Mouse (Mus musculus): ENCODE data around the gene Plekhm2. TPM values are rescaled to one million over a fixed set of nuclear protein-coding genes. Genes with fewer than 3 reads are reported as not detected.

Gene Plekhm2
- total and polyA plus RNA-seq, 3 experiments, result 12.4 to 28.2 (median 13.7) TPM

GRCm38 (mm10) chr4:141623037-141623436, 41.7 kb downstream of the Plekhm2 start:
- Histone ChIP-seq H3K36me3 (replicated peaks in 1 of 2; ENCODE audit: control insufficient read depth in 1 of 2, insufficient read depth in 1 of 2, low read length in 1 of 2) (peaks cover 13 to 32% of the 10 kb centered on the region in 2 experiments), H3K4me1 (ENCODE audit: control insufficient read depth in 1 of 2, insufficient read depth in 2 of 2) (peaks cover 32 to 74% of the 10 kb centered on the region in 2 experiments), H3K27ac (ENCODE audit: insufficient read depth, low read depth) (0 out of 2 replicates have a peak overlapping the region, but pooled peaks have one; percentile 94), H3K9ac (ENCODE audit: insufficient read depth, low read depth) (no peak overlapping the region), H3K79me2 (replicated peaks; ENCODE audit: control insufficient read depth, extremely low read depth, insufficient read depth, poor library complexity, severe bottlenecking) (no peaks in the 10 kb centered on the region), H3K4me2 (ENCODE audit: insufficient read depth, low read depth, poor library complexity, severe bottlenecking) (no peak overlapping the region), H3K27me3 (replicated peaks) (no peaks in the 10 kb centered on the region), H3K9me3 (replicated peaks; ENCODE audit: low read length) (no peaks in the 10 kb centered on the region), H3K4me3 (replicated peaks in 1 of 3; ENCODE audit: low read depth in 2 of 3, low read length in 2 of 3, poor library complexity in 1 of 3) (peak overlapping the region in 1 of 3 experiments; percentile 17)
- in situ Hi-C loops (cut with MboI; ENCODE audit: low pct_ligation_motif_present, low pct_unique_long_range_greater_than_20kb, low sequenced_read_pairs) (no loop called here), dilution Hi-C loops (cut with MboI; ENCODE audit: extremely low pct_ligation_motif_present, extremely low pct_unique_long_range_greater_than_20kb, low sequenced_read_pairs) (no loop called here)
- DNase-seq (ENCODE audit: extremely low read depth), result no peak
- TF ChIP-seq MEF2A (IDR thresholded peaks at IDR 0.05; ENCODE audit: borderline replicate concordance, low read depth, low read length) (no peak), POLR2A (IDR thresholded peaks at IDR 0.05; ENCODE audit: low read depth, low read length) (no peak)

GRCm38 (mm10) chr4:141622580-141622979, 42.1 kb downstream of the Plekhm2 start:
- H3K4me2 ChIP-seq (ENCODE audit: insufficient read depth, low read depth, poor library complexity, severe bottlenecking), result no peak overlapping the region
- H3K9me3 ChIP-seq (replicated peaks; ENCODE audit: low read length), result no peaks in the 10 kb centered on the region
- H3K79me2 ChIP-seq (replicated peaks; ENCODE audit: control insufficient read depth, extremely low read depth, insufficient read depth, poor library complexity, severe bottlenecking), result no peaks in the 10 kb centered on the region
- DNase-seq (ENCODE audit: extremely low read depth), result no peak
- no peak overlapping the region for H3K4me3 ChIP-seq (replicated peaks in 1 of 3; ENCODE audit: low read depth in 2 of 3, low read length in 2 of 3, poor library complexity in 1 of 3)
- TF ChIP-seq KAT2A (IDR thresholded peaks at IDR 0.05; ENCODE audit: insufficient replicate concordance, low read length), result no peak
- no peak for TF ChIP-seq MEF2A (IDR thresholded peaks at IDR 0.05; ENCODE audit: borderline replicate concordance, low read depth, low read length)
- no peak for TF ChIP-seq USF1 (IDR thresholded peaks at IDR 0.05; ENCODE audit: low read depth, low read length)
- TF ChIP-seq JUND (conservative IDR thresholded peaks at IDR 0.05; ENCODE audit: low read depth, low read length), result no peak
- TF ChIP-seq EP300 (IDR thresholded peaks at IDR 0.05; ENCODE audit: low read length), result no peak
- no peak for TF ChIP-seq POLR2A (IDR thresholded peaks at IDR 0.05; ENCODE audit: low read depth, low read length)
- TF ChIP-seq ELF1 (IDR thresholded peaks at IDR 0.05; ENCODE audit: low read depth, low read length), result no peak
- TF ChIP-seq POLR2AphosphoS2 (IDR thresholded peaks at IDR 0.05; ENCODE audit: low read depth, low read length), result no peak
- TF ChIP-seq RCOR1 (conservative IDR thresholded peaks at IDR 0.05; ENCODE audit: low read depth, low read length), result no peak
- TF ChIP-seq PAX5 (IDR thresholded peaks at IDR 0.05; ENCODE audit: low read length), result no peak
- TF ChIP-seq SMC3 (IDR thresholded peaks at IDR 0.05; ENCODE audit: low read depth, low read length), result no peak
- no peak for TF ChIP-seq USF2 (conservative IDR thresholded peaks at IDR 0.05; ENCODE audit: low read depth, low read length)
- TF ChIP-seq ZC3H11A (IDR thresholded peaks at IDR 0.05; ENCODE audit: low read depth, low read length), result no peak
- no peak for TF ChIP-seq MAFK (IDR thresholded peaks at IDR 0.05; ENCODE audit: insufficient replicate concordance, low read length)
- TF ChIP-seq ZKSCAN1 (IDR thresholded peaks at IDR 0.05; ENCODE audit: borderline replicate concordance, low read depth, low read length), result no peak
- no peak for TF ChIP-seq GABPA (IDR thresholded peaks at IDR 0.05; ENCODE audit: insufficient replicate concordance, low read depth, low read length)
- no peak for TF ChIP-seq IRF4 (IDR thresholded peaks at IDR 0.05; ENCODE audit: low read depth, low read length)
- no peak for TF ChIP-seq MAZ (IDR thresholded peaks at IDR 0.05; ENCODE audit: low read depth, low read length)
- no peak for TF ChIP-seq HCFC1 (IDR thresholded peaks at IDR 0.05; ENCODE audit: low read depth, low read length)
- TF ChIP-seq NELFE (IDR thresholded peaks at IDR 0.05; ENCODE audit: low read depth, low read length), result no peak
- dilution Hi-C loops (cut with MboI; ENCODE audit: extremely low pct_ligation_motif_present, extremely low pct_unique_long_range_greater_than_20kb, low sequenced_read_pairs), result no loop called here
- H3K4me1 ChIP-seq (ENCODE audit: control insufficient read depth in 1 of 2, insufficient read depth in 2 of 2), result peaks cover 32 to 78% of the 10 kb centered on the region in 2 experiments
- peaks cover 8 to 28% of the 10 kb centered on the region in 2 experiments for H3K36me3 ChIP-seq (replicated peaks in 1 of 2; ENCODE audit: control insufficient read depth in 1 of 2, insufficient read depth in 1 of 2, low read length in 1 of 2)
- no peaks in the 10 kb centered on the region for H3K27me3 ChIP-seq (replicated peaks)
- H3K27ac ChIP-seq (ENCODE audit: insufficient read depth, low read depth), result no peak overlapping the region
- H3K9ac ChIP-seq (ENCODE audit: insufficient read depth, low read depth), result no peak overlapping the region
- in situ Hi-C loops (cut with MboI; ENCODE audit: low pct_ligation_motif_present, low pct_unique_long_range_greater_than_20kb, low sequenced_read_pairs), result no loop called here
